Mouse (Mus musculus): ENCODE measurements around the gene Zmiz1.

DNA sequence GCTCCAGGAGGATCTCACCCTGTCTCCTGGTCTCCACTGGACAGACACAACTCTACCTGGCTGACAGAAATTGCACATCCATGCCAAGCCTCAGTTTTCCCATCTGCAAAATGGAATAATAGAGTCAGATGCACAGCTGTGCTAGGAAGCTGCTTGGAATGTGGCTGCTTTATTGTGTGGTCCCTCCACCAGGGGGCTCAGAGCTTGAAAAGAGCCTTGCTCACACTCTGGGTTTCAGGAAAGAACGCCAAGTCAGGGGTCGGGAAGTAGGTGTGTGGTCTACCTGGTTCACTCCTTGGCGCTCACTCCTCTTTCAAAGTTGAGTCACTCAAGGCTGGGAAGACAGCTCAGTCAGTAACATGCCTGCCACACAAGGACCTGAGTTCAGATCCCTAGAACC lies 101.9 kb downstream of the Zmiz1 start:
- no peak for TF ChIP-seq POLR2A (IDR thresholded peaks at IDR 0.05; ENCODE audit: borderline replicate concordance, low read depth, low read length)
- no peak for TF ChIP-seq CTCF (IDR thresholded peaks at IDR 0.05; ENCODE audit: low read depth, low read length)

All from bone marrow macrophage, adult 2 months (primary cell).